In the genomic region with DNA sequence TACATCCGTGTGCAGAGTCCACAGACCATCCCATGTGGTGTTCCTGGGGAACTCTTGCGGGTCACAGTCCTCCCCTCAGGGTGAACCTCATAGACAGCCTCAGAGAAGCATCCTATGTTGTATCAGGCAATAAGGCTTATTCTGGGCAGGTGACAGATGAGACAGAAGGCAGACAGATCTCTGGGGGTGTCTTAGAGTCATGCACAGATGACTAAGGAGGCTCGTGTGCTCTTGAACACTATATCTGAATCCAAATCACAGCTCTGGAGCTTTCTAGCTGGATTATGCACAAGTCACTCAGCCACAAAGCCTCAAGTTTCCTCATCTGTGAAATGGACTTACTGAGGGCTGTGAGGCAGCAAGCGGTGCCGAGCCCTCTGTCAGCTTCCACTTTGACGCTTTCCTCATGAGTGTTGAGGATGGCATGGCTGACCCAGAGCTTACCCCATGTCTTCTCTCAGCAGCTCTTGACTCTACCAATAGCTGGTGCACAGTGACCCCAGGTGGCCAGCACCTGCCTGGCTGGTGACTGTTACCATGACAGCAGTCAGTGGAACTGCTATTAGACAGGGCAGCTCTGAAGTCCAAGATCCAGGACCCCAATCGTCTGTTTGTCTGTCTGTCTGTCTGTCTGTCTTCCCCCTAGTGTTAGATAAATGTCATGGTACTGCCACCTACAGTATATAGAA, we compare ENCODE assay signal across 9 mouse cellular contexts.
DNase-seq lines count a peak whose midpoint lies in the region; ATAC-seq and TF ChIP-seq lines count a peak whose summit lies in the region.
"Had no signal": no experiment of that assay in that cellular context is flagged by ENCODE, and none has a peak within 500 bp of the region (broad histone marks: within the 10 kb centered on the region; RNA-seq: fewer than 3 reads in every experiment).

No protein-coding gene starts in this region.

- no peak for TF ChIP-seq POLR2A in spleen, adult 2 months (IDR thresholded peaks at IDR 0.05; ENCODE audit: low read depth, low read length)

- H3K27ac ChIP-seq in spleen, adult 2 months (ENCODE audit: insufficient read depth, low read length): no peak overlapping the region
- no peak overlapping the region for H3K27ac ChIP-seq in gastrocnemius, adult 2 months
- no peak overlapping the region for H3K27ac ChIP-seq in intestine, postnatal 0 days (ENCODE audit: low read depth, low read length)

- WGBS in spleen, adult 2 months: 72% methylated on average over 7 of the region's 7 CpGs
- WGBS in intestine, postnatal 0 days: 71% methylated on average over 7 of the region's 7 CpGs

- ATAC-seq in CD4-positive, CD25-positive, alpha-beta regulatory T cell, adult 4 months: no peak
- ATAC-seq in intestine, postnatal 0 days: peak; percentile 53

- TF ChIP-seq CTCF in spleen, adult 2 months (IDR thresholded peaks at IDR 0.05; ENCODE audit: extremely low read depth, insufficient read depth, insufficient read length, insufficient replicate concordance): peak; percentile 27; the same call in 1 of the 2 replicates
- TF ChIP-seq CTCF in gastrocnemius, adult 2 months (IDR thresholded peaks at IDR 0.05): peak; percentile 78
- peak; percentile 88 for TF ChIP-seq CTCF in intestine, postnatal 0 days (IDR thresholded peaks at IDR 0.05; ENCODE audit: low read depth)

- intact Hi-C loops in gastrocnemius, adult 2 months (cut with DNase I): loop anchor here (1.0 to 5.0 kb wide), 2 partner anchors 88 to 237 kb away; partner anchors contain the start of gene Pdgfa

- H3K36me3 ChIP-seq in spleen, adult 2 months (ENCODE audit: control insufficient read depth, insufficient read depth, low read length): no peaks in the 10 kb centered on the region
- H3K36me3 ChIP-seq in intestine, postnatal 0 days (ENCODE audit: control insufficient read depth, insufficient read depth): no peaks in the 10 kb centered on the region

- H3K9ac ChIP-seq in intestine, postnatal 0 days (ENCODE audit: low read depth, low read length): no peak overlapping the region

- H3K4me1 ChIP-seq in spleen, adult 2 months (ENCODE audit: control insufficient read depth, insufficient read depth, insufficient read length): no peaks in the 10 kb centered on the region
- no peaks in the 10 kb centered on the region for H3K4me1 ChIP-seq in intestine, postnatal 0 days (replicated peaks; ENCODE audit: control insufficient read depth, insufficient read depth, low read length)

- peak; percentile 19 for DNase-seq in CD4-positive, CD25-positive, alpha-beta regulatory T cell, adult 2 months (ENCODE audit: low read depth, low spot score)
- no peak for DNase-seq in spleen, adult 2 months (ENCODE audit: low read depth in 1 of 2, low spot score in 2 of 2)
- DNase-seq in spleen, postnatal 36 days (ENCODE audit: low spot score in 2 of 2): no peak
- peak; percentile 79 for DNase-seq in gastrocnemius, adult 2 months
- DNase-seq in lung, postnatal 10 days: peak; percentile 70
- DNase-seq in right cerebral cortex, postnatal 4 days: no peak

- no peaks in the 10 kb centered on the region for H3K9me3 ChIP-seq in intestine, postnatal 0 days (ENCODE audit: control insufficient read depth)

- no peak overlapping the region for H3K4me3 ChIP-seq in spleen, adult 2 months (ENCODE audit: extremely low read depth, insufficient read depth, insufficient read length)
- no peak overlapping the region for H3K4me3 ChIP-seq in gastrocnemius, adult 2 months
- H3K4me3 ChIP-seq in intestine, postnatal 0 days (ENCODE audit: low read depth, low read length): no peak overlapping the region
- H3K4me3 ChIP-seq: megakaryocyte, embryonic 14.5 days had no signal

- no peak overlapping the region for H3K4me2 ChIP-seq in intestine, postnatal 0 days (replicated peaks; ENCODE audit: low read depth)

- no peaks in the 10 kb centered on the region; the same call in 1 of the 2 replicates for H3K27me3 ChIP-seq in spleen, adult 2 months (ENCODE audit: control insufficient read depth, insufficient read depth, low read length)
- H3K27me3 ChIP-seq in intestine, postnatal 0 days (replicated peaks; ENCODE audit: control insufficient read depth, insufficient read depth, low read length): no peaks in the 10 kb centered on the region

Comparison
In these comparisons a context has a peak if more than half of its experiments do, and no peak if none do; other contexts are left out.
1. DNase-seq: peak in CD4-positive, CD25-positive, alpha-beta regulatory T cell, adult 2 months (single experiment), gastrocnemius, adult 2 months (single experiment) and lung, postnatal 10 days (single experiment); none in spleen, adult 2 months (0 of 2), spleen, postnatal 36 days (0 of 2) and right cerebral cortex, postnatal 4 days (single experiment).
2. CTCF ChIP-seq: peak in every context shown above with its lines; median percentile 88 in intestine, postnatal 0 days; 78 in gastrocnemius, adult 2 months; 27 in spleen, adult 2 months.